Mouse (Mus musculus) ES-E14 (cell line): ENCODE results near the gene Gpr183.

Experiments
- HCFC1 ChIP-seq: IDR thresholded peaks from 2 replicates; pipeline ENCODE4 v1.6.1; 2012; ENCODE audit warnings: low read length, inconsistent platforms, borderline replicate concordance; ENCODE audit not compliant: insufficient read depth
- MAFK ChIP-seq: IDR thresholded peaks from 2 replicates; pipeline ENCODE4 v1.6.1; 2014; ENCODE audit warnings: mild to moderate bottlenecking, low read depth, low read length, inconsistent platforms; ENCODE audit not compliant: insufficient read depth
- ZC3H11A ChIP-seq: IDR thresholded peaks from 2 replicates; pipeline ENCODE4 v1.6.1; 2012; ENCODE audit warnings: low read depth, mild to moderate bottlenecking, inconsistent platforms, low read length, borderline replicate concordance
- ZNF384 ChIP-seq: IDR thresholded peaks from 2 replicates; pipeline ENCODE4 v1.6.1; 2012; ENCODE audit warnings: low read depth, low read length, inconsistent platforms

DNA sequence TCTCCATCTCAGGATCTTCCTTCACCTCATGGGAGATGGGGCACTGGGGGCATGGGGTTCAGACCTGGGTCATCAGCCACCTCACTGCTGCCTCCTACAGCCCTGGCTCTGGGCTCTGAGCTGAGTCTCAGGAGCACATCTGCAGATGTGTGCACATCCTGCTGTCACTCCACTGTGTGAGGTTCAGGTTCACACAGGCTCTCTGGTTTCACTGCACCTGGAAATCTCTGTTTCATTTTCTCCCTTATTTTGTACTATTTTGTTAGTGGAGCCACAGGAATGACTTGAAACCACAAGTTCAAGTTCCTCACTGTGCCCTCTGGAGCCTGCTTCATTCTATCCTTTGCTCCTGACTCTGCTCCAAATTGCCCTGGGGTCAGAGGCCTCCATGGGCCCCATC lies 26.9 kb upstream of the Gpr183 start:
- no peak for TF ChIP-seq HCFC1
- no peak for TF ChIP-seq MAFK
- TF ChIP-seq ZNF384 = no peak
- TF ChIP-seq ZC3H11A = no peak
